Mouse (Mus musculus) B cell, adult 62 days (primary cell): ENCODE measurements around the gene Fat2. TPM values are rescaled to one million over a fixed set of nuclear protein-coding genes. Genes with fewer than 3 reads are reported as not detected.

ENCODE experiments used
- total RNA-seq: library from RNA; stranded (reverse); gene quantifications from 4 replicates; pipeline ENCODE4 v1.2.4, GENCODE M21; 2023

The Fat2 gene
- total RNA-seq: 0.06 TPM in 1 of 4 replicates, not detected in the others

GRCm38 (mm10) chr11:55336101-55336891 lies at the start of gene Fat2:
Fat2 (minus strand) TSS chr11:55336564.

GRCm38 (mm10) chr11:55204159-55204596 lies 132.2 kb downstream of the Fat2 start, which contains the start of gene Slc36a1:
Slc36a1 (plus strand) TSS chr11:55204350.

Other genes with a start within 250 kb of the Fat2 start
- 122 to 128 TPM (median 125 TPM) in 4 replicates for gene Gm2a, start 238.4 kb downstream of the Fat2 start, total RNA-seq
- not detected in 4 replicates for gene Slc36a3, start 184.9 kb downstream of the Fat2 start, total RNA-seq
- gene Slc36a2, start 151.5 kb downstream of the Fat2 start, total RNA-seq: not detected in 4 replicates
- 12.4 to 17.0 TPM (median 14.3 TPM) in 4 replicates for gene Slc36a1, start 132.2 kb downstream of the Fat2 start, total RNA-seq
- 0.37 to 1.4 TPM (median 0.76 TPM) in 4 replicates for gene Sparc, start 86.6 kb upstream of the Fat2 start, total RNA-seq
- 44.7 to 70.5 TPM (median 54.6 TPM) in 4 replicates for gene Atox1, start 124.7 kb upstream of the Fat2 start, total RNA-seq
- 80.2 to 93.5 TPM (median 82.2 TPM) in 4 replicates for gene G3bp1, start 133.1 kb upstream of the Fat2 start, total RNA-seq